Comparison of ENCODE assay signal across 21 mouse cellular contexts in genomic region chr3:68510872-68511271, GRCm38 (mm10).
DNase-seq lines count a peak whose midpoint lies in the region; ATAC-seq lines count a peak whose summit lies in the region.
"Had no signal": no experiment of that assay in that cellular context is flagged by ENCODE, and none has a peak within 500 bp of the region (broad histone marks: within the 10 kb centered on the region; RNA-seq: fewer than 3 reads in every experiment).

No protein-coding gene starts in this region.

- peaks cover 73% of the 10 kb centered on the region for H3K4me1 ChIP-seq in heart, embryonic 13.5 days
- H3K4me1 ChIP-seq in liver, embryonic 12.5 days = peaks cover 60% of the 10 kb centered on the region

- peaks cover 11% of the 10 kb centered on the region for H3K36me3 ChIP-seq in heart, embryonic 13.5 days
- H3K36me3 ChIP-seq in liver, embryonic 12.5 days = no peaks in the 10 kb centered on the region

- H3K9me3 ChIP-seq in heart, embryonic 13.5 days = no peaks in the 10 kb centered on the region
- H3K9me3 ChIP-seq in liver, embryonic 12.5 days (replicated peaks) = no peaks in the 10 kb centered on the region
- H3K9me3 ChIP-seq: forebrain, embryonic 13.5 days had no signal

- H3K9ac ChIP-seq in heart, embryonic 13.5 days = no peak overlapping the region
- peak overlapping the region; percentile 35 for H3K9ac ChIP-seq in liver, embryonic 12.5 days
- H3K9ac ChIP-seq: forebrain, embryonic 13.5 days; lung, embryonic 14.5 days had no signal

- H3K27me3 ChIP-seq in heart, embryonic 13.5 days (replicated peaks) = no peaks in the 10 kb centered on the region
- H3K27me3 ChIP-seq in liver, embryonic 12.5 days (replicated peaks) = no peaks in the 10 kb centered on the region
- H3K27me3 ChIP-seq: forebrain, embryonic 13.5 days; Patski had no signal

- no peak overlapping the region for H3K4me2 ChIP-seq in heart, embryonic 13.5 days
- peak overlapping the region; percentile 54 for H3K4me2 ChIP-seq in liver, embryonic 12.5 days
- H3K4me2 ChIP-seq: forebrain, embryonic 13.5 days; lung, embryonic 14.5 days had no signal

- no peak overlapping the region for H3K4me3 ChIP-seq in heart, embryonic 13.5 days
- no peak overlapping the region for H3K4me3 ChIP-seq in liver, embryonic 12.5 days
- H3K4me3 ChIP-seq: forebrain, embryonic 13.5 days had no signal

- no peak for DNase-seq in heart, postnatal 4 days
- DNase-seq in c-Kit-positive CD71-positive TER-119-positive erythroid progenitor cells, embryonic 14.5 days (ENCODE audit: low spot score) = peak; percentile 63
- DNase-seq in cerebellum, adult 9-10 months = no peak
- DNase-seq in frontal cortex, postnatal 10 days (ENCODE audit: low spot score in 2 of 2) = no peak
- DNase-seq: adrenal gland, postnatal 14 days; B cell, adult 2 months; cerebellum, adult 2 months; heart, postnatal 36 days; lung, embryonic 14.5 days; right cerebral cortex, adult 18-20 months; thymus, postnatal 36 days had no signal

- 0 out of 2 replicates have a peak overlapping the region, but pooled peaks have one; percentile 17 for H3K27ac ChIP-seq in heart, embryonic 13.5 days (replicated peaks)
- peak overlapping the region; percentile 80 for H3K27ac ChIP-seq in liver, embryonic 12.5 days
- H3K27ac ChIP-seq: forebrain, embryonic 13.5 days; hindbrain, postnatal 0 days; kidney, postnatal 0 days; macrophage had no signal

- WGBS in heart, embryonic 13.5 days = 51% methylated on average over 5 of the region's 5 CpGs
- 18% methylated on average over 5 of the region's 5 CpGs for WGBS in liver, embryonic 12.5 days (ENCODE audit: insufficient replicate concordance)

- no peak for ATAC-seq in heart, embryonic 13.5 days (ENCODE audit: extremely low read depth, insufficient number of reproducible peaks, low FRiP score, low TSS enrichment)
- peak; percentile 95 for ATAC-seq in liver, embryonic 12.5 days
- peak; percentile 90 for ATAC-seq in megakaryocyte progenitor cell, adult 5-6 weeks (replicated peaks; ENCODE audit: poor library complexity)
- ATAC-seq: activated CD4-positive, CD25-positive, alpha-beta regulatory T cell, adult 4 months; forebrain, embryonic 13.5 days; hindbrain, postnatal 0 days; midbrain, embryonic 16.5 days; Patski had no signal
